Mouse (Mus musculus): ENCODE measurements around the gene Psmd4.
"Not testable (repeated sequence)": the region's sequence is repeated elsewhere in the genome, so short reads cannot be mapped to it uniquely, and the experiment has no call there.

Psmd4 gene

DNA sequence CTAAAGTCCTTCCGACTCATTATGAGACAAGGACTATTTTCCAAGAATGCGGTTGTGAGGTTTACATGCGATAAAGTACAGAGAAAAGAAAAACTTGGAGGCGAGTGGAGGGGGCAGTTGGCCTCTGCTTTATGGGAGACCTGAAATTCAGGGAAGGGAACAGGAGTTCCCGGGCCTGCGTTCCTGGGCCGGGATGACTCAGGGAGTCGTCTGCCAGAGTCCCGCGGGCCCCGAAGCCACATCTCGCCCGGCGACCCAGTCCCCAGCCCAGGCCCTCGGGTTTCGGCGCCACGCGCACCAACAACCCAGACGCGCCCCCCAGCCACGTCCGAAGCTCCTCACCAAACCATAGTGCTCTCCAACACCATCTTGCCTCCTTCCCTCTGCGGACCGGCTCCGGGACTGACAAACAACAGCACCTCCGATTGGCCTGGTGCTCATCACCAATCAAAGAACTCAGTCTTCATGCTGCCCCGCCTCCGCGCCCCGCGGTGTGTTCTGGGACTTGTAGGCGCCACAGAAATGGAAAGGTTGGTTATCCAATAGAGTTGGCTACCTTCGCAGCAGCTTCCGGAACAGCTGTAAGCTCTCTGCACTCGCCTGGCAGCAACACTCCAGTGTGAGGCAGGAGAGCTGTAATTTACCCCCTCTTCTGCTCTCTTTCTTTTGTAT, at the start of gene Psmd4:
Gene Psmd4 (minus strand): TSS at position 449 of the 672 bp plus-strand sequence.
- DNase-seq, result peak; percentile 98

DNA sequence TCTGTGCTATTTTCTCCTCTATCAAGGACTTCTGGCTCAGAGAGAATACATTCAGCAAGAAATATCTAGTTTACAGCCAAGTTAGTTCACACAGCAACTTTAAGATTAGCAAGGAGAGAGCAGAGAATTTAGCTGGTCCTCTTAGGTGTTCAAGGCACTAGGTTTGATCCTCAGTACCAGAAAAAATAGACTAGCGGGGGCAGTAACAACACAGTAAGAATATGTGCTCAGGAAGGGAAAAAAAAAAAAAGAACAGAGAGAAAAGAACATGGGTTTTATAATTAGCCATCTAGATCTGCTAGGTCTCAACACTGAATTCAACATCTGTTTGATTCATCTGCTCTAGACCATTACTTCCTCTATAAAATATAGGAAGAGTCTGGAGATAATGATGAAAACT, 45.7 kb upstream of the Psmd4 start:
- no peak for DNase-seq

- no peak for DNase-seq
Measured at GRCm38 (mm10) chr3:95071606-95072005, 29.2 kb upstream of the Psmd4 start.

DNA sequence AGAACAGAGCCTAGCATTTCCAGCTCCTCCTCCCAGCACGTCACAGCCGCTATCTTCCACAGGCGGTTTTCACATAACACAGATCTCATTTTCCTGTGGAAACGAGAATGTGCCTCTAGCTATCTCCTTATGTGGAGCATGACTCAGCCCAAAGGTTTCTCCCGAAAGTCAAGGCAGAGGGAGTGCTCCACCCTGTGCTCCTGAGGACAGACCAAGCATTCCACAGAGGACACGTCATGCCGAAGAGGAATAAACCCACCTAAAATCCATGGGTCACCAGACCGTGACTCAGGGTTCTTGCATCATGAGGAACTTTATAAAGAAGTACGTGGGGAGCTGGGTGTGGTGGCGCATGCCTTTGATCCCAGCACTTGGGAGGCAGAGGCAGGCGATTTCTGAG, 24.2 kb upstream of the Psmd4 start:
- no peak for DNase-seq

GRCm38 (mm10) chr3:95066095-95066494, 23.7 kb upstream of the Psmd4 start:
- no peak for DNase-seq

DNA sequence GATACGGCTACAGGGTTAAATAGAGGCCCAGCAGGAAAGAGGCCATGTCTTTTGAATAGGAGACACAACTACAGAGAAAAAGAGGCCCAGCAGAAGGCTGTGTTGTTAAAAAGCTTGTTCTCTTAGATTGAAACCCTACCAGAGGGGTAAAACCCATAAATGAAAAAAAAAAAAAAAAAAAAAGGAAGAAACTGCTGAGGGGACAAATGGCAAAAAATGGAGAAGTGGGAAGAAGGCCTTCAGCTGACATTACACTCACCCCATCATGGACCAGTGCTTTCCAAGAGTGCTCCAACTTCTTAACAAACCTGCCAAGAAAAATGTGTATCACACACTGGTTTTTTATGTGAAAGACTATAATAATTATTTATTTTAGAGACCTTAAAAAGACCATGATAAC, 23.1 kb upstream of the Psmd4 start:
- DNase-seq, result no peak

DNA sequence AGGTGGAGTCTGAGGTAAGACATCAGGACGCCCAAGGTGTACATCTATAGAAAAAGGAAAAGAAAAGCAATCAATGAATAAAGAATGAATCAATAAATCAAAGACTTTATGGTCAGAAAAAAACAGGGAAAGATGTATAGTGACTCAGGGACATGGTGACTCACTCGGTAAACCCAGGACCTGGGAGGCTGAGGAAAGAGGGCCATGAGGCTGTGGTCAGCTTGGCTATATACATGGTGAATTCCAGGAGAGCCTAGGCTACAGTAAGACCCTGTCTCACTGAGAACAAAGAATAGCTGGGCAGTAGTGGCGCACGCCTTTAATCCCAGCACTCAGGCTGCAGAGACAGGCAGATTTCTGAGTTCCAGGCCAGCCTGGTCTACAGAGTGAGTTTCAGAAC, 21.3 kb upstream of the Psmd4 start:
- no peak for DNase-seq

DNA sequence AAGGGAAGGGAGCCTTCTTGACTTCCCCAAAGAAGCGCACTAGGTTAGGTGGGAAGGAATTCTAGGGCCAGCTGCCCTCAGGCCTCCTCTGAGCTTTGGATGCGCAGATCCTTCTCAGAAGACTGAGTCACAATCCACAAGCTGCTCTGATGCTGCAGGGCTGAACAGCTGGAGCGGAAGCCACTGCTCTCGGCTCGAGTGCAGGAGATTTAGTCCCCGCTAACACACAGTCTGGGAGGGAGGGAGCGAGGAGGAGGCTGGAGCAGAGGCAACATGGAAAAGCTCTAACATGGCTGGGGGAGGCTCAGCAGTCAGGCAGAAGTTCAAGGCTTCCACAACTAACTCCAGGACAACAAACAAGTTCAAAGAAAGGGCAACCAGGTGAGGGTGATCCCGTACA, 15.7 kb upstream of the Psmd4 start:
- no peak for DNase-seq

DNA sequence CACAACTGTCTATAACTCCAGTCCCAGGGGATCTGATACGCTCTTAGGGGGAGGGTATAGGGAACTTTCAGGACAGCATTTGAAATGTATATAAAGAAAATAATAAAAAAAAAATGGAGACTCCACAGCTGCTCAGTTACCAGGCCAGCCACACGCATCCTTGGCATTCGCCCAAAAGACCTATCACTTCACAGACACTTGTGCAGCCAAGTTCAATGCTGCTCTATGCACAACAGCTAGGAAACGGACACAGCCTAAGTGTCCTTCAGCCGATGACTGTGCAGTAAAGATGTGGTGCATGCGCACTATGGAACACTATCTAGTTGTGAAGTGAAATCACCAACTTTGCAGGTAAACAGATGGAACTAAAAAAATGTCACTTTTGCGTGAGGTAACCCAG, 13.9 kb upstream of the Psmd4 start:
- DNase-seq, result no peak

DNA sequence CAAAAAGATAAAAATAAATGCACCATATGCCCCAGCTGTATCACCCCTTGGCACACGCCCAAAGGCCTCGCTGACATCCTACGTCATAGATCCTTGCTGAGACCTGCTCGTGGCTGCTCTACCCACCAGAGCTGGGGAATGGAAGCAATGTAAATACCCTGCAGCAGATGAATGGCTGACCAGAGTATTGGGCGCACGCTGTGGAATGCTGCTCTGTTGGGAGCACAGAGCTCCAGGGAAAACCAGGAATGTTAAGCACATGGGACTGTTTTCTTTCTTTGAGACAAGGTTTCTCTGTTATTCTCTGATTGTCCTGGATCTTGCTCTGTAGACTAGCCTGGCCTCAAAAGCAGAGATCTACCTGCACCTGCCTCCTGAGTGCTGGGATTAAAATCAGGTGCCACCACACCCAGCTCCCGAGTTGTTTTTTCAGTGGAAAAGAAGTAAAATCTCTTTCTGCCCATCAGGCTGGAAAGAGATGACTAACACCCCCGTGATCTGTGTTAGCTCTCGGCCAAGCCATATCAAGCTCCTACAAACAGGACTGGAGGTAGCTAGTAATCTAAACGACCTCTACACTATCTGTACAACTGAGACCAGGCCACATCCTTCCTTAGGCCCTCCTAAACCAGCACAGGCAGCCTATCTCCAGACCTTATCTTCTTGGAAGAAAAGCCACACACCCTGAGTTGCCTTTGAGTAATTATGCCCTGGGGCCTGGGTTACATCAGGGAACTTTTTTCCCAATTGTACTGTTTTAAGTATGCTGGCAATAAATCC, 12.3 kb upstream of the Psmd4 start:
- DNase-seq, result no peak

DNA sequence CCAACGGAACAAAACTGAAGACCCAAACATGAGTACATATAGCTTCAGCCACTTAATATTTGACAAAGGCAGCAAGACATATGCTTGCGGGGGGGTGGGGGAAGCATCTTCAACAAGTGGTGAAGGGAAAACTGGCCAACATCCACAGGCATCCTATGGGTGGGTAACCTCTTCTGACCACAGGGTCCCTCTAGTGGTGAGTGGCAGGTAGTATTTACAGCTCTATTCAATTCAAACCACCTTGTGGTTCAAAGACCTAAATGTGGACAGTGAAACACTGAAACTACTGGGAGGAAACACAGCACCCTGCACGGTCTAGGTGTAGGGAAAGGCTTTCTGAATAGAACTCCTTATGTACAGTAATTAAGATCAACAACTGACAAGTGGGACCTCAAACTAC, 11.3 kb upstream of the Psmd4 start:
- peak; percentile 50 for DNase-seq

GRCm38 (mm10) chr3:95052959-95053358, 10.5 kb upstream of the Psmd4 start:
- DNase-seq, result peak; percentile 69

DNA sequence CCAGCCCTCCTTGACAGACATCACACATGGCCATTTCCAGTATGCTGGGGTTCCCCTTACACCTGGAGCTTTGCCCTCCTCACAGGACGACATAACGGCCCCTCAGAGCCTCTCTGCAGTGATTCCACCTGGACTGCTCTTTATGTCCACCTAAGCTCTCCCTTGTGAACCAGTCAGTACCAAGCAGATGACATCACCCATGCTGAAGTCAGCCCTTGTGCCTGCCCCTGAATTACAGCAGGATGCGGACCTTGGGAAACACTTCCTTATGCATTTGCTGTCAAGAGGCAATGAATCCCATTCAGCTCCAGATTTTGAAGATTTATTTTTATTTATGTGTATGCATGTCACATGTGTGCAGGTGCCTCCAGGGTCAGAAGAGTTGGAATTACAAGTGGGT, 5.5 kb upstream of the Psmd4 start:
- DNase-seq, result no peak

DNA sequence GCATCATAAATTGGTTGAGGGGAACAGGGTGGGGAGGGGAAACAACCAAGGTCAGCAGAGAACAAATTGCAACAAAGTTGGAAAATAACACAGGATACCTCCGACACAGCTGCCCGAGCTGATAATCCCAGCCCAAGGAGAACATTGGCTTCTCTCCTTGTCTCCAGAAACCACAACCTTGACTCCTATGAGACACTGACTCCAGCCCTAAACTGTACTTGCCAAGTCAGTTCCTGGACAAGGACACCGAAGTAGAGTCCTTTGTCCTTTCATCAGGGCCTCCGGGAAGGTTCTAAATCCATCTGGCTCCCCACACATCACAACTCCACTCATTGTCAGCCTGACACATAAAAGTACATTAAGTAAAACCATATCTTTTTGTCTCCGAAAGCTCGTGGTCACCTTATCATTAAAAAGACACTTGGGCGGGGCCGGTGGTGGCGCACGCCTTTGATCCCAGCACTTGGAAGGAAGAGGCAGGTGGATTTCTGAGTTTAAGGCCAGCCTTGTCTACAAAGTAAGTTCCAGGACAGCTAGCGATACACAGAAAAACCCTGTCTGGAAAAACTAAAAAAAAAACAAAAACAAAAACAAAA, 4.1 kb upstream of the Psmd4 start:
- DNase-seq, result no peak

GRCm38 (mm10) chr3:95043251-95043650, 837 bp upstream of the Psmd4 start:
- DNase-seq, result peak; percentile 16

DNA sequence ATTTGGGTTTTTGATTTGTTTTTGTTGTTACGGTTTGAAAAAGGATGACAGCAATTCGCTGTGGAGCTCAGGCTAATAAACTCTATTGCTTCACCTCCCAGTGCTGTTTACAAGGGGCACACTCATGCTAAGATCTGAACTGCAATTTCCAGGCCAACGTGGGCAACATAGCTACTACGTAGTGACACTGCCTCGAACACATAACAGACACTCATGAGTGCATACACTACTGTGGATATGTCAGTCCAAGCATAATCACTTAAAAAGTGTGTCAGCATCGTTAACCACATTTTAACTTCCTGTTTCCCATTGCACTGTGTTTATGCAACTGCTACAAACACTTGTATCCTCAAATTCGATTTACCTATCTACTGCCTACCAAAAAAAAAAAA, 420 bp upstream of the Psmd4 start:
- no peak for DNase-seq

DNA sequence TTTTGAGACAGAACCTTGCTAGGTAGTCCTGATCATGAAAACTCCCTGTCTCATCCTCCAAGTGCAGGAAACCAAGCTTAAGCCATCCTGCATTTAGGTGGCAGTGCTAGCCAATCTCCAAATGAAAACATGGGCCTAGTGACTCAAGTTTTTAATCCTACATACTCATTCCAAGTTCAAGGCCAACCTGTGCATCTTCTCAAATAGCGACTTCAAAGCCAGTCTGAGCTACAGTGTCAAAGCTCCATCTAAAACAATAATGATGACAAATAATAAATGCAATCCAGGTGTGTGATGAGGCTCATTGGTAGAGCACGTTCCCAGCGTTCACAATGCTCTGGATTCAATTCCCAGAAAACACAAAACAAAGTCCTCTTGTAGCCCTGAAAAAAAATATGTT, 789 bp downstream of the Psmd4 start:
- DNase-seq, result peak; percentile 2

DNA sequence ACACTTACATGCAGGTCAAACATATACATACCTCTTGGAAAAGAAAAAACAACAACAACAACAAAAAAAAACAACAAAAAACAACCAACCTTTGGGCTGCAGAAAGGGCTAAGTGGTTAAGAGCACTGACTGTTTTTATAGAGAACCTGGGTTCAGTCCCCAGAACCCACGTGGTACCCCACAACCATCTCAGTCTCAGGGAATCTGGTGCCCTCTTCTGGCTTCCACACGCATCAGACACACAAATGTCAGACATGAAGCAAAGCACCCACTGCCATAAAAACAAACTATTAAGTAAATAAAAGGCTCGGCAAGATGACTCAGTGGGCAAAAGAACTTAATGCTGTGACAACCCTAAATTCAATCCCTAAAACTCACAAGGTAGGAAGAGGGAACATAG, 12.5 kb downstream of the Psmd4 start:
- peak; percentile 55 for DNase-seq

- not testable (repeated sequence) for DNase-seq
Measured at GRCm38 (mm10) chr3:95029291-95029827, 13.1 kb downstream of the Psmd4 start.

- DNase-seq, result peak; percentile 24
Measured at GRCm38 (mm10) chr3:95028603-95029002, 13.8 kb downstream of the Psmd4 start.

DNA sequence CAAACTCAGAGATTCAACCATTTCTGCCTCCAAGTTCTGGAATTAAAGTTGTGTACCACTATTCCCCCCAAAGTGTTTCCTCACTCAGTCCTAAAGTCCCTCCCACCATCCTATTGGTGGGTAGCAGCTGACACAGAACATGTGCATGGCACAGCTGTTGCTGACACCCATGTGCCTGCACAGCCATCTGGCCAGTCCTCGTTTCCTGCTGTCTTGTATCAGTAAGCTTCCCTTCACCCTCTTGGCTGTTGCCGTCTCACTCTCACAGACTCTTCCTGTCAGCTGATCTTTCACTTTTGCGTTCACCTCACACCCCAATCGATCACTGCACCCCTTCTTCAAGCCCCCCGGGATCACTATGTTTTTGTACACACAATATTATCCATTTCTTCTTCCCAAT, 14.7 kb downstream of the Psmd4 start:
- peak; percentile 81 for DNase-seq

- peak; percentile 36 for DNase-seq
Measured at GRCm38 (mm10) chr3:95027057-95027645, 15.3 kb downstream of the Psmd4 start.

GRCm38 (mm10) chr3:95025202-95025601, 17.2 kb downstream of the Psmd4 start:
- DNase-seq, result no peak

GRCm38 (mm10) chr3:95024551-95024950, 17.9 kb downstream of the Psmd4 start:
- no peak for DNase-seq
